Mouse (Mus musculus) ES-Bruce4 (cell line): ENCODE measurements at regions not wholly inside any gene's neighbourhood (a gene's known extent, or its start where the extent isn't known, plus 50 kb on each side); places are given as distances from the start of the nearest gene placed in this dataset.

Experiments
- CTCF ChIP-seq: IDR thresholded peaks from one replicate; pipeline ENCODE4 v1.8.1; 2011; ENCODE audit warnings: low read depth, low read length
- EP300 ChIP-seq: IDR thresholded peaks from 2 replicates; pipeline ENCODE4 v1.6.1; 2011; ENCODE audit warnings: low read depth, low read length; ENCODE audit not compliant: insufficient read depth
- POLR2A ChIP-seq: IDR thresholded peaks from one replicate; pipeline ENCODE4 v1.8.1; 2011; ENCODE audit warnings: low read length; ENCODE audit not compliant: insufficient read depth

DNA sequence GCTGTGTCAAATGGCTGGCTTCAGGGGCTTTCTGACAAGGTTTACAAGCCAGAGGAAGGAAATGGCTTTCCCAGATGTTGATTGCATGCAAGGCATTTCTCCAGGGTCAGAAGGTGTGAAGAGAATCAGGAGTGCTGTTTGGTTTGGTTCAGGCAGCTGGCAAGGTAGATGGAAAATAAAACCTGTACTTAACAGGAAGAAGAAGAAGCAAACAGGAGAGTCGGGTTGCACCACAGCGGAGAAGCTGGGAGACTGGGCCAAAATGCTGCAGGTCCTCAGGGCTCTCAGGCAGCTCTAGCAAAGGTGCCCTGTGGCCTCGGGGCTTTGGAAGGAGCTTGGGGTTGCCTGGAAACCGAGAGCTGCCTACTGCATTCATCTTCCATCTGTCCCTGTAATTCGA, 908.9 kb upstream of the Car8 start:
- TF ChIP-seq CTCF (no peak), POLR2A (no peak), EP300 (no peak)
